Mouse (Mus musculus) frontal cortex, postnatal 25 days (tissue): Measurements from ENCODE around the gene Rnaseh2b.

Experiments
- DNase-seq, 2 experiments: peaks; one replicate each; pipeline ENCODE4 v3.0.0; 2022; ENCODE audit warnings: low spot score in 2 of 2

Gene Rnaseh2b

GRCm38 (mm10) chr14:62311672-62312071, 19.3 kb downstream of the Rnaseh2b start:
- no peak for DNase-seq

- DNase-seq, result no peak
These were observed 30.4 kb downstream of the Rnaseh2b start for GRCm38 (mm10) chr14:62322581-62323344.

GRCm38 (mm10) chr14:62323457-62323856, 31.1 kb downstream of the Rnaseh2b start:
- DNase-seq, result no peak

GRCm38 (mm10) chr14:62324943-62325342, 32.6 kb downstream of the Rnaseh2b start:
- DNase-seq, result no peak

- no peak for DNase-seq
These were observed 33.6 kb downstream of the Rnaseh2b start for GRCm38 (mm10) chr14:62326026-62326425.

- DNase-seq, result no peak
These were observed 34.8 kb downstream of the Rnaseh2b start for GRCm38 (mm10) chr14:62327171-62327570.

GRCm38 (mm10) chr14:62328606-62329005, 36.2 kb downstream of the Rnaseh2b start:
- DNase-seq, result no peak

- no peak for DNase-seq
These were observed 37.2 kb downstream of the Rnaseh2b start for GRCm38 (mm10) chr14:62329631-62330030.

- no peak for DNase-seq
These were observed 39.1 kb downstream of the Rnaseh2b start for GRCm38 (mm10) chr14:62331457-62331856.

- DNase-seq, result peak; percentile 69 to 77
These were observed 39.7 kb downstream of the Rnaseh2b start for GRCm38 (mm10) chr14:62331866-62332619.

- DNase-seq, result no peak
These were observed 41.7 kb downstream of the Rnaseh2b start for GRCm38 (mm10) chr14:62333909-62334687.

- DNase-seq, result no peak
These were observed 46.8 kb downstream of the Rnaseh2b start for GRCm38 (mm10) chr14:62339196-62339595.

GRCm38 (mm10) chr14:62341887-62342642, 49.7 kb downstream of the Rnaseh2b start:
- no peak for DNase-seq

GRCm38 (mm10) chr14:62342643-62343144, 50.3 kb downstream of the Rnaseh2b start:
- no peak for DNase-seq

GRCm38 (mm10) chr14:62346570-62346969, 54.2 kb downstream of the Rnaseh2b start:
- DNase-seq, result no peak

- no peak for DNase-seq
These were observed 54.7 kb downstream of the Rnaseh2b start for GRCm38 (mm10) chr14:62347103-62347502.

- DNase-seq, result no peak
These were observed 57.4 kb downstream of the Rnaseh2b start for GRCm38 (mm10) chr14:62349786-62350185.

- DNase-seq, result no peak
These were observed 57.8 kb downstream of the Rnaseh2b start for GRCm38 (mm10) chr14:62350186-62350585.

- no peak for DNase-seq
These were observed 58.5 kb downstream of the Rnaseh2b start for GRCm38 (mm10) chr14:62350890-62351289.

GRCm38 (mm10) chr14:62353372-62353771, 61.0 kb downstream of the Rnaseh2b start:
- no peak for DNase-seq

GRCm38 (mm10) chr14:62353793-62354192, 61.4 kb downstream of the Rnaseh2b start:
- DNase-seq, result no peak
